Mouse (Mus musculus) spleen, adult 2 months (tissue): ENCODE results near the gene Glo1. TPM values are rescaled to one million over a fixed set of nuclear protein-coding genes. Genes with fewer than 3 reads are reported as not detected.

Source experiments
- DNase-seq, 2 experiments: peaks; one replicate each; pipeline versions ENCODE4 v3.0.0 to v3.0.0-alpha.2; 2012 to 2021; ENCODE audit warnings: low spot score in 2 of 2, low read depth in 1 of 2
- H3K27ac ChIP-seq: fragments of 200-500 bp; 2 replicates; pipeline ENCODE4 v1.5.1; 2012; ENCODE audit warnings: low read length, inconsistent platforms; ENCODE audit not compliant: insufficient read depth
- H3K27me3 ChIP-seq: fragments of 200-500 bp; 2 replicates; pipeline ENCODE4 v1.6.1; 2012; ENCODE audit warnings: mild to moderate bottlenecking, moderate library complexity, low read length, inconsistent platforms; ENCODE audit not compliant: control insufficient read depth, insufficient read depth
- H3K36me3 ChIP-seq: fragments of 200-500 bp; 2 replicates; pipeline ENCODE4 v1.6.1; 2012; ENCODE audit warnings: mild to moderate bottlenecking, low read length, inconsistent platforms; ENCODE audit not compliant: control insufficient read depth, insufficient read depth
- H3K4me1 ChIP-seq: fragments of 200-500 bp; 2 replicates; pipeline ENCODE4 v1.6.1; 2011; ENCODE audit warnings: inconsistent platforms; ENCODE audit not compliant: control insufficient read depth, insufficient read depth, insufficient read length
- H3K4me3 ChIP-seq: fragments of 200-500 bp; 2 replicates; pipeline ENCODE4 v1.5.1; 2011; ENCODE audit warnings: mild to moderate bottlenecking, inconsistent platforms; ENCODE audit not compliant: insufficient read depth, insufficient read length; ENCODE audit errors: extremely low read depth
- CTCF ChIP-seq: fragments of 200-500 bp; IDR thresholded peaks from 2 replicates; pipeline ENCODE4 v1.5.1; 2011; ENCODE audit warnings: mild to moderate bottlenecking, inconsistent platforms; ENCODE audit not compliant: insufficient read depth, insufficient read length, insufficient replicate concordance; ENCODE audit errors: extremely low read depth
- POLR2A ChIP-seq: fragments of 200-500 bp; IDR thresholded peaks from 2 replicates; pipeline ENCODE4 v1.6.1; 2011; ENCODE audit warnings: low read depth, low read length, inconsistent platforms
- WGBS: fragments of 180-500 bp; shearing (Covaris S2); methylation state at CpG from one replicate; pipeline ENCODE4 v1.1.7; 2018; 5-methylcytosine and 5-hydroxymethylcytosine counted together
- polyA plus RNA-seq: library from polyadenylated mRNA; depleted of rRNA; stranded (reverse); fragments of >200 nt; gene quantifications from 2 replicates; pipeline ENCODE4 v1.2.3, GENCODE M21; 2012; rRNA removed

The Glo1 gene
- polyA plus RNA-seq, 1 experiment, result 16.2 TPM

DNA sequence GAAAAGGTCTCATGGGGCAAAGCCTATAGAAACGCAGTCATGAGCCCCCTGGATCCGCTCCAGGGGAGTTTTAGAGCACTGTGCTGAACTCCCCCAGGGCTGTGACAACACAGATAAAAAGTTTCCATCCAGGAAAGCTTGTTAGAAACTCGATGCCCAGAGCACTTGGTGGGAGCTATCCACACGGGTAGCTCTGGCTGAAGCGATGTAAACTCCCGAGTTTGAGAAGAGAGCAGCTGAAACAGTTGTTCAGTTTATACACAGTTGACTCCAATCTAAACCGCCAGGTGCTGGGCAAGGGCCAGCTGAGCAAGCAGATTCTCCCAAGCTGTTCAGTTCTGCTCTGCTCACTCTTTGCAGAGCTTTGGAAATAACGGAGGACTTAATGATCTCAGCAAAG lies 87.6 kb downstream of the Glo1 start:
- Histone ChIP-seq H3K27me3 (no peaks in the 10 kb centered on the region), H3K27ac (no peak overlapping the region), H3K4me3 (no peak overlapping the region), H3K36me3 (no peaks in the 10 kb centered on the region), H3K4me1 (no peaks in the 10 kb centered on the region; the same call in 1 of the 2 replicates)
- WGBS, result 66% methylated on average over 8 of the region's 8 CpGs
- TF ChIP-seq POLR2A, result no peak
- TF ChIP-seq CTCF, result no peak
- no peak for DNase-seq

- 93% methylated on average over 5 of the region's 5 CpGs for WGBS
- DNase-seq, result no peak
- no peaks in the 10 kb centered on the region for H3K27me3 ChIP-seq
- H3K36me3 ChIP-seq, result no peaks in the 10 kb centered on the region
- no peaks in the 10 kb centered on the region; the same call in 1 of the 2 replicates for H3K4me1 ChIP-seq
- no peak for TF ChIP-seq POLR2A
- TF ChIP-seq CTCF, result no peak
- H3K27ac ChIP-seq, result no peak overlapping the region
- no peak overlapping the region for H3K4me3 ChIP-seq
Observed at GRCm38 (mm10) chr17:30536651-30537050, 90.0 kb downstream of the Glo1 start.

Other genes with a start within 250 kb of the Glo1 start
- gene Btbd9, start 50.4 kb downstream of the Glo1 start, polyA plus RNA-seq, result 21.7 and 23.7 TPM in 2 replicates
- gene Dnah8, start 2.5 kb downstream of the Glo1 start, polyA plus RNA-seq, result 10.2 and 10.3 TPM in 2 replicates